8 mouse cellular contexts compared by ENCODE assay signal in genomic region chr7:105767729-105768165, GRCm38 (mm10). TPM values are rescaled to one million over a fixed set of nuclear protein-coding genes. Genes with fewer than 3 reads are reported as not detected.
DNase-seq lines count a peak whose midpoint lies in the region; ATAC-seq and TF ChIP-seq lines count a peak whose summit lies in the region.

No protein-coding gene starts in this region.

- H3K36me3 ChIP-seq in intestine, embryonic 14.5 days (ENCODE audit: control insufficient read depth, insufficient read depth, low read length) = peaks cover 80% of the 10 kb centered on the region
- H3K36me3 ChIP-seq in intestine, postnatal 0 days (ENCODE audit: control insufficient read depth, insufficient read depth) = peaks cover 21% of the 10 kb centered on the region
- peaks cover 27% of the 10 kb centered on the region; the same call in 1 of the 2 replicates for H3K36me3 ChIP-seq in heart, postnatal 0 days (replicated peaks; ENCODE audit: control insufficient read depth, insufficient read depth, low read length)
- H3K36me3 ChIP-seq in limb, embryonic 13.5 days = peaks cover 97% of the 10 kb centered on the region
- H3K36me3 ChIP-seq in neural tube, embryonic 11.5 days (ENCODE audit: control insufficient read depth, insufficient read depth, low read length) = peaks cover 36% of the 10 kb centered on the region
- H3K36me3 ChIP-seq in thymus, adult 2 months (ENCODE audit: control insufficient read depth, insufficient read depth, low read length) = no peaks in the 10 kb centered on the region

- H3K4me1 ChIP-seq in intestine, embryonic 14.5 days (replicated peaks; ENCODE audit: control insufficient read depth, insufficient read depth, low read length) = peaks cover 18% of the 10 kb centered on the region; the same call in 1 of the 2 replicates
- no peaks in the 10 kb centered on the region for H3K4me1 ChIP-seq in intestine, postnatal 0 days (replicated peaks; ENCODE audit: control insufficient read depth, insufficient read depth, low read length)
- H3K4me1 ChIP-seq in heart, postnatal 0 days (ENCODE audit: control insufficient read depth, insufficient read depth) = 0 out of 2 replicates have a peak, but pooled peaks cover under 1% of the 10 kb centered on the region
- peaks cover 31% of the 10 kb centered on the region for H3K4me1 ChIP-seq in limb, embryonic 13.5 days
- H3K4me1 ChIP-seq in neural tube, embryonic 11.5 days (ENCODE audit: control insufficient read depth, insufficient read depth, low read length) = peaks cover 12% of the 10 kb centered on the region
- no peaks in the 10 kb centered on the region for H3K4me1 ChIP-seq in thymus, adult 2 months (replicated peaks; ENCODE audit: control insufficient read depth, insufficient read depth, low read length)

- H3K9me3 ChIP-seq in intestine, embryonic 14.5 days (ENCODE audit: control insufficient read depth, low read length) = no peaks in the 10 kb centered on the region
- no peaks in the 10 kb centered on the region for H3K9me3 ChIP-seq in intestine, postnatal 0 days (ENCODE audit: control insufficient read depth)
- no peaks in the 10 kb centered on the region for H3K9me3 ChIP-seq in heart, postnatal 0 days (replicated peaks; ENCODE audit: control insufficient read depth, low read length)
- no peaks in the 10 kb centered on the region for H3K9me3 ChIP-seq in limb, embryonic 13.5 days
- H3K9me3 ChIP-seq in neural tube, embryonic 11.5 days (ENCODE audit: control insufficient read depth, low read length) = no peaks in the 10 kb centered on the region

- H3K27me3 ChIP-seq in intestine, embryonic 14.5 days (replicated peaks; ENCODE audit: control insufficient read depth, insufficient read depth, low read length) = 0 out of 2 replicates have a peak, but pooled peaks cover 2% of the 10 kb centered on the region
- H3K27me3 ChIP-seq in intestine, postnatal 0 days (replicated peaks; ENCODE audit: control insufficient read depth, insufficient read depth, low read length) = peaks cover 4% of the 10 kb centered on the region; the same call in 1 of the 2 replicates
- H3K27me3 ChIP-seq in heart, postnatal 0 days (ENCODE audit: control insufficient read depth, insufficient read depth, low read length) = peaks cover 16% of the 10 kb centered on the region; the same call in 1 of the 2 replicates
- 0 out of 2 replicates have a peak, but pooled peaks cover 3% of the 10 kb centered on the region for H3K27me3 ChIP-seq in limb, embryonic 13.5 days
- peaks cover 19% of the 10 kb centered on the region for H3K27me3 ChIP-seq in neural tube, embryonic 11.5 days (ENCODE audit: control insufficient read depth, insufficient read depth, low read length)
- no peaks in the 10 kb centered on the region for H3K27me3 ChIP-seq in thymus, adult 2 months (ENCODE audit: control insufficient read depth, insufficient read depth, low read length)

- no peak overlapping the region for H3K4me2 ChIP-seq in intestine, embryonic 14.5 days (ENCODE audit: low read length)
- no peak overlapping the region for H3K4me2 ChIP-seq in intestine, postnatal 0 days (replicated peaks; ENCODE audit: low read depth)
- H3K4me2 ChIP-seq in heart, postnatal 0 days (ENCODE audit: low read depth, low read length) = no peak overlapping the region
- peak overlapping the region; percentile 27; the same call in 1 of the 2 replicates for H3K4me2 ChIP-seq in limb, embryonic 13.5 days (replicated peaks)
- H3K4me2 ChIP-seq in neural tube, embryonic 11.5 days (ENCODE audit: low read depth) = no peak overlapping the region

- no peak overlapping the region for H3K4me3 ChIP-seq in intestine, embryonic 14.5 days (ENCODE audit: low read depth, low read length)
- H3K4me3 ChIP-seq in intestine, postnatal 0 days (ENCODE audit: low read depth, low read length) = no peak overlapping the region
- H3K4me3 ChIP-seq in heart, postnatal 0 days (ENCODE audit: low read depth, low read length) = no peak overlapping the region
- H3K4me3 ChIP-seq in limb, embryonic 13.5 days = no peak overlapping the region
- no peak overlapping the region for H3K4me3 ChIP-seq in neural tube, embryonic 11.5 days (ENCODE audit: low read depth, low read length)
- no peak overlapping the region for H3K4me3 ChIP-seq in thymus, adult 2 months (ENCODE audit: control insufficient read depth, insufficient read depth, low read length)

- no peak overlapping the region for H3K9ac ChIP-seq in intestine, embryonic 14.5 days (ENCODE audit: low read length)
- H3K9ac ChIP-seq in intestine, postnatal 0 days (ENCODE audit: low read depth, low read length) = no peak overlapping the region
- no peak overlapping the region for H3K9ac ChIP-seq in heart, postnatal 0 days (replicated peaks; ENCODE audit: low read depth, low read length)
- no peak overlapping the region for H3K9ac ChIP-seq in limb, embryonic 13.5 days
- no peak overlapping the region for H3K9ac ChIP-seq in neural tube, embryonic 11.5 days (ENCODE audit: low read length)

- no peak for TF ChIP-seq POLR2A in thymus, adult 2 months (IDR thresholded peaks at IDR 0.05; ENCODE audit: control insufficient read depth, extremely low read depth, insufficient read depth, low read length, poor library complexity)

- WGBS in intestine, embryonic 14.5 days = 16% methylated on average over 6 of the region's 6 CpGs
- WGBS in intestine, postnatal 0 days = 40% methylated on average over 6 of the region's 6 CpGs
- WGBS in heart, postnatal 0 days = 22% methylated on average over 6 of the region's 6 CpGs
- WGBS in limb, embryonic 13.5 days = 30% methylated on average over 6 of the region's 6 CpGs
- WGBS in neural tube, embryonic 11.5 days = 12% methylated on average over 6 of the region's 6 CpGs
- 37% methylated on average over 6 of the region's 6 CpGs for WGBS in thymus, adult 2 months

- no peak for ATAC-seq in intestine, embryonic 14.5 days (replicated peaks; ENCODE audit: low FRiP score, low TSS enrichment, low read depth)
- no peak for ATAC-seq in intestine, postnatal 0 days
- ATAC-seq in heart, postnatal 0 days (ENCODE audit: insufficient read depth, low read depth) = no peak; the same call in 1 of the 2 replicates
- ATAC-seq in limb, embryonic 13.5 days (ENCODE audit: low FRiP score, low read depth) = peak; percentile 55
- no peak for ATAC-seq in neural tube, embryonic 11.5 days (ENCODE audit: insufficient read depth, low FRiP score, low TSS enrichment)

- no peak for DNase-seq in intestine, embryonic 14.5 days (ENCODE audit: low spot score)
- DNase-seq in heart, postnatal 0 days (ENCODE audit: low spot score) = no peak
- no peak for DNase-seq in neural tube, embryonic 11.5 days (ENCODE audit: low spot score)
- no peak for DNase-seq in left cerebral cortex, adult 11 months (ENCODE audit: low spot score)
- no peak for DNase-seq in thymus, adult 2 months
- DNase-seq in cerebellum, postnatal 36 days = no peak

- H3K27ac ChIP-seq in intestine, embryonic 14.5 days (ENCODE audit: low read depth) = 0 out of 2 replicates have a peak overlapping the region, but pooled peaks have one; percentile 33
- H3K27ac ChIP-seq in intestine, postnatal 0 days (ENCODE audit: low read depth, low read length) = no peak overlapping the region
- H3K27ac ChIP-seq in heart, postnatal 0 days (ENCODE audit: low read depth) = peak overlapping the region; percentile 32
- H3K27ac ChIP-seq in limb, embryonic 13.5 days = peak overlapping the region; percentile 48; the same call in 1 of the 2 replicates
- peak overlapping the region; percentile 27; the same call in 1 of the 2 replicates for H3K27ac ChIP-seq in neural tube, embryonic 11.5 days (ENCODE audit: low read depth, low read length)
- no peak overlapping the region for H3K27ac ChIP-seq in thymus, adult 2 months (ENCODE audit: control insufficient read depth, insufficient read depth, low read length)

- no peak for TF ChIP-seq CTCF in intestine, postnatal 0 days (IDR thresholded peaks at IDR 0.05; ENCODE audit: low read depth)
- TF ChIP-seq CTCF in heart, postnatal 0 days (IDR thresholded peaks at IDR 0.05; ENCODE audit: low read depth) = no peak
- TF ChIP-seq CTCF in thymus, adult 2 months (IDR thresholded peaks at IDR 0.05; ENCODE audit: borderline replicate concordance, control insufficient read depth, extremely low read depth, insufficient read depth, low read length, poor library complexity) = no peak

- no peak for TF ChIP-seq EP300 in heart, postnatal 0 days (IDR thresholded peaks at IDR 0.05; ENCODE audit: low read depth)

RNA-seq across cellular contexts. Expression of gene Tpp1, which starts 15.7 kb away (rescaled TPM):
- polyA plus RNA-seq in intestine, embryonic 14.5 days (2014; fragmentation: Nextera tagmentation; extraction: Ambion mirVana) = 74.1 and 85.8 TPM in 2 replicates
- polyA plus RNA-seq in intestine, postnatal 0 days (2015; fragmentation: Nextera tagmentation; extraction: Ambion mirVana) = 176 and 184 TPM in 2 replicates
- total RNA-seq in heart, postnatal 0 days (2014; rRNA removed; ENCODE audit: low replicate concordance) = 89.7 and 99.9 TPM in 2 replicates
- 54.8 and 61.2 TPM in 2 replicates for polyA plus RNA-seq in heart, postnatal 0 days (2015; fragmentation: Nextera tagmentation; extraction: Ambion mirVana)
- polyA plus RNA-seq in limb, embryonic 13.5 days (2015; fragmentation: Nextera tagmentation; extraction: Ambion mirVana) = 42.5 and 50.8 TPM in 2 replicates
- 47.5 and 54.8 TPM in 2 replicates for polyA plus RNA-seq in neural tube, embryonic 11.5 days (2014; fragmentation: Nextera tagmentation; extraction: Ambion mirVana)
- polyA plus RNA-seq in thymus, adult 2 months (2012; rRNA removed) = 134 and 153 TPM in 2 replicates

RNA-seq across cellular contexts. Expression of gene Dchs1, which starts 19.7 kb away (rescaled TPM):
- polyA plus RNA-seq in intestine, embryonic 14.5 days (2014; fragmentation: Nextera tagmentation; extraction: Ambion mirVana) = 17.5 and 18.7 TPM in 2 replicates
- 2.2 and 2.4 TPM in 2 replicates for polyA plus RNA-seq in intestine, postnatal 0 days (2015; fragmentation: Nextera tagmentation; extraction: Ambion mirVana)
- total RNA-seq in heart, postnatal 0 days (2014; rRNA removed; ENCODE audit: low replicate concordance) = 19.3 and 27.2 TPM in 2 replicates
- 1.9 and 2.1 TPM in 2 replicates for polyA plus RNA-seq in heart, postnatal 0 days (2015; fragmentation: Nextera tagmentation; extraction: Ambion mirVana)
- 20.5 and 22.2 TPM in 2 replicates for polyA plus RNA-seq in limb, embryonic 13.5 days (2015; fragmentation: Nextera tagmentation; extraction: Ambion mirVana)
- polyA plus RNA-seq in neural tube, embryonic 11.5 days (2014; fragmentation: Nextera tagmentation; extraction: Ambion mirVana) = 21.1 and 22.3 TPM in 2 replicates
- polyA plus RNA-seq in thymus, adult 2 months (2012; rRNA removed) = 2.0 and 2.1 TPM in 2 replicates

RNA-seq across cellular contexts. Expression of gene Taf10, which starts 23.6 kb away (rescaled TPM):
- polyA plus RNA-seq in intestine, embryonic 14.5 days (2014; fragmentation: Nextera tagmentation; extraction: Ambion mirVana) = 163 and 185 TPM in 2 replicates
- 164 and 168 TPM in 2 replicates for polyA plus RNA-seq in intestine, postnatal 0 days (2015; fragmentation: Nextera tagmentation; extraction: Ambion mirVana)
- total RNA-seq in heart, postnatal 0 days (2014; rRNA removed; ENCODE audit: low replicate concordance) = 108 and 159 TPM in 2 replicates
- polyA plus RNA-seq in heart, postnatal 0 days (2015; fragmentation: Nextera tagmentation; extraction: Ambion mirVana) = 80.1 and 88.4 TPM in 2 replicates
- polyA plus RNA-seq in limb, embryonic 13.5 days (2015; fragmentation: Nextera tagmentation; extraction: Ambion mirVana) = 118 and 133 TPM in 2 replicates
- 183 and 191 TPM in 2 replicates for polyA plus RNA-seq in neural tube, embryonic 11.5 days (2014; fragmentation: Nextera tagmentation; extraction: Ambion mirVana)
- 553 and 667 TPM in 2 replicates for polyA plus RNA-seq in thymus, adult 2 months (2012; rRNA removed)

RNA-seq across cellular contexts. Expression of gene Rrp8, which starts 30.6 kb away (rescaled TPM):
- polyA plus RNA-seq in intestine, embryonic 14.5 days (2014; fragmentation: Nextera tagmentation; extraction: Ambion mirVana) = 36.7 and 41.8 TPM in 2 replicates
- polyA plus RNA-seq in intestine, postnatal 0 days (2015; fragmentation: Nextera tagmentation; extraction: Ambion mirVana) = 12.7 and 15.0 TPM in 2 replicates
- 17.9 and 21.8 TPM in 2 replicates for total RNA-seq in heart, postnatal 0 days (2014; rRNA removed; ENCODE audit: low replicate concordance)
- polyA plus RNA-seq in heart, postnatal 0 days (2015; fragmentation: Nextera tagmentation; extraction: Ambion mirVana) = 15.5 and 17.1 TPM in 2 replicates
- 44.0 and 44.3 TPM in 2 replicates for polyA plus RNA-seq in limb, embryonic 13.5 days (2015; fragmentation: Nextera tagmentation; extraction: Ambion mirVana)
- 37.5 and 50.7 TPM in 2 replicates for polyA plus RNA-seq in neural tube, embryonic 11.5 days (2014; fragmentation: Nextera tagmentation; extraction: Ambion mirVana)
- 16.3 and 17.1 TPM in 2 replicates for polyA plus RNA-seq in thymus, adult 2 months (2012; rRNA removed)

RNA-seq across cellular contexts. Expression of gene Ilk, which starts 31.4 kb away (rescaled TPM):
- 353 and 396 TPM in 2 replicates for polyA plus RNA-seq in intestine, embryonic 14.5 days (2014; fragmentation: Nextera tagmentation; extraction: Ambion mirVana)
- 173 and 178 TPM in 2 replicates for polyA plus RNA-seq in intestine, postnatal 0 days (2015; fragmentation: Nextera tagmentation; extraction: Ambion mirVana)
- total RNA-seq in heart, postnatal 0 days (2014; rRNA removed; ENCODE audit: low replicate concordance) = 228 and 240 TPM in 2 replicates
- 272 and 276 TPM in 2 replicates for polyA plus RNA-seq in heart, postnatal 0 days (2015; fragmentation: Nextera tagmentation; extraction: Ambion mirVana)
- 312 and 317 TPM in 2 replicates for polyA plus RNA-seq in limb, embryonic 13.5 days (2015; fragmentation: Nextera tagmentation; extraction: Ambion mirVana)
- polyA plus RNA-seq in neural tube, embryonic 11.5 days (2014; fragmentation: Nextera tagmentation; extraction: Ambion mirVana) = 252 and 270 TPM in 2 replicates
- polyA plus RNA-seq in thymus, adult 2 months (2012; rRNA removed) = 179 and 182 TPM in 2 replicates

Comparison
In these comparisons a context has a peak if more than half of its experiments do, and no peak if none do; other contexts are left out.
1. H3K27ac ChIP-seq: peak in intestine, embryonic 14.5 days (single experiment), heart, postnatal 0 days (single experiment), limb, embryonic 13.5 days (single experiment) and neural tube, embryonic 11.5 days (single experiment); none in intestine, postnatal 0 days (single experiment) and thymus, adult 2 months (single experiment).